Mouse (Mus musculus): ENCODE measurements around the gene Pde10a.

GRCm38 (mm10) chr17:8541974-8542538 is 16.9 kb downstream of the Pde10a start:
- TF ChIP-seq POLR2A (IDR thresholded peaks at IDR 0.05; ENCODE audit: low read depth, low read length) (no peak), CTCF (IDR thresholded peaks at IDR 0.05; ENCODE audit: extremely low read depth, insufficient read depth, insufficient read length, insufficient replicate concordance) (no peak)
